Mouse (Mus musculus) testis, adult 2 months (tissue): ENCODE results near the gene Lin7a.

Source experiments
- CTCF ChIP-seq: fragments of 200-500 bp; IDR thresholded peaks from 2 replicates; pipeline ENCODE4 v1.5.1; 2012; ENCODE audit warnings: low read depth, mild to moderate bottlenecking, inconsistent platforms, low read length, moderate library complexity; ENCODE audit not compliant: control insufficient read depth, insufficient read depth, insufficient replicate concordance
- POLR2A ChIP-seq: fragments of 200-500 bp; IDR thresholded peaks from 2 replicates; pipeline ENCODE4 v1.6.1; 2012; ENCODE audit warnings: low read depth, mild to moderate bottlenecking, inconsistent platforms, low read length, moderate library complexity; ENCODE audit not compliant: control insufficient read depth

GRCm38 (mm10) chr10:107383825-107384224, 112.3 kb downstream of the Lin7a start:
- TF ChIP-seq CTCF (no peak), POLR2A (no peak)
